Mouse (Mus musculus) liver, postnatal 0 days (tissue): ENCODE results near the gene Nrros.
"Not testable (repeated sequence)": the region's sequence is repeated elsewhere in the genome, so short reads cannot be mapped to it uniquely, and the experiment has no call there.

ENCODE experiments used
- CTCF ChIP-seq: sonication (generic); IDR thresholded peaks from 2 replicates; pipeline ENCODE4 v1.5.1; 2016; ENCODE audit warnings: antibody characterized with exemption, low read depth
- EP300 ChIP-seq: IDR thresholded peaks from 2 replicates; pipeline ENCODE4 v1.6.1; 2016; ENCODE audit warnings: antibody characterized with exemption, low read depth, mild to moderate bottlenecking

GRCm38 (mm10) chr16:32097757-32098156, 67.6 kb downstream of the Nrros start:
- not testable (repeated sequence) for TF ChIP-seq CTCF, EP300
